Mouse (Mus musculus) adrenal gland, postnatal 25 days (tissue): ENCODE results near the gene 2900092C05Rik. TPM values are rescaled to one million over a fixed set of nuclear protein-coding genes. Genes with fewer than 3 reads are reported as not detected.

Experiments used
- DNase-seq: peaks from one replicate; pipeline ENCODE4 v3.0.0; 2021; ENCODE audit warnings: mixed read lengths
- long read RNA-seq: library from polyadenylated mRNA; stranded (forward); transcript quantifications from one replicate; pipeline ENCODE4 v2.0.0, GENCODE M21; 2021
- total RNA-seq: library from RNA; stranded (reverse); gene quantifications from 2 replicates; pipeline ENCODE4 v1.2.3, GENCODE M21; 2021

The 2900092C05Rik gene
- total RNA-seq: not detected in 2 replicates
- long read RNA-seq: 0 reads

DNA sequence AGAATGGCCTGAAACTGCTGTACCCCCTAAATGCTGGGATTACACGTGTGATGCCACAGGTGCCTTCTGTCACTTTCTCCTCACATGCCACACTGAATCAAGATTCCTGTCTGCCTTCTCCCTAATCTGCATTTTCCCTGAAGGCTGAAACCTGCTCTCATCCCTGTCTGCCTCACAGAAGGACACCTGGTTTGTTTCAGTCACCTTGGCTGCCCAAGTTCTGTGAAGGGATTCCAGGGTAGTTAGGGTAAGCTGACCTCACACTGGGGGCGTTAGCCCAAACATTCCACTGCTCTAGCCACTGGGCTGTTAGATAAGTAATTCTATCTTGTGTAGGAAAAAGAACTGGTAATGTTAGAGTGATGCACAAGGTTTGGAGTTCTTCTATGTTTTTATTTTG is at the start of gene 2900092C05Rik:
Gene 2900092C05Rik, plus strand, starts transcription at position 301 of the 400 bp plus-strand sequence.
- no peak for DNase-seq

DNA sequence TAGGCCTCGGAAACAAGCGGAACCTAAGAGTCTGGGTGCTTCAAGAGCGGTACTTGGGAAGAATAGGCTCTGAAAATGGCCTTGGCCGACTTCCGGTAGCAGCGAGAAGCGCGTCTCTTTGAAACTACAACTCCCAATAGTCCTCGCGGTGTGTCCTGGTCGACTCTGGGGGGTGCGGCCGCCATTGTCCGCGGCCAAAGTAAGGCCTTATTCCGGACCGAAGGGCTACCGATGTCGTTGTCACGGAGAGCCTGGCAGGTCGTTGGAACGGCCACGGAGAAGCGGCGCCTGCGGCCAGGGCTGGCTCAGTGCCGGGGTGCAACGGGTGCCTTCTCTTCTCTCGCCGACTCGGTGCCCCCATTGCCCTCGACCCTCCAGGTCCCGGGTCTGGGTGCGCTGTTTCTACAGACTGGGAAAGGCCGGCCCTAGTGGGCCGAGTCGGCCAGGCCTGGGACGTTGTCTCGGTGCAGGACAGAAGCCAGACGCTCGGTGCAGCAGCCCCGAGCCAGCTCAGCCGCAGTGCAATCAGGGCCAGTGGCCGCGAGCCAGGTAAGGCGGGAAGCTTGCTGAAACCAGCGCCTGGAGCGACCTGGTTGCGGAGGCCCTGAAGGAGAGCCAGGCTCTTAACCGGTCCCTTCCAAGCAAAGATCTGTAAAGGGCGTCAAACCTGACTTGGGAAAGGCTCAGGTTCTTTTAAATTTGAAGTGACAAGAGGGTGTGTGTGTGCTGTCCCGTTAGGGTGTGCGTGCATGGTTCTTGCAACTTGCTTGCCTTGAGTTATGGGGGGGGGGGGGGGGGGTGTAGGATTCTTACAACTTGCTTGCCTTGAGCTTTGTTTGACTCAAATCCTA is 33.9 kb upstream of the 2900092C05Rik start, which contains the start of gene Zfp606:
Gene Zfp606, plus strand, starts transcription at position 136 of the 851 bp plus-strand sequence.
- DNase-seq: peak; percentile 83

DNA sequence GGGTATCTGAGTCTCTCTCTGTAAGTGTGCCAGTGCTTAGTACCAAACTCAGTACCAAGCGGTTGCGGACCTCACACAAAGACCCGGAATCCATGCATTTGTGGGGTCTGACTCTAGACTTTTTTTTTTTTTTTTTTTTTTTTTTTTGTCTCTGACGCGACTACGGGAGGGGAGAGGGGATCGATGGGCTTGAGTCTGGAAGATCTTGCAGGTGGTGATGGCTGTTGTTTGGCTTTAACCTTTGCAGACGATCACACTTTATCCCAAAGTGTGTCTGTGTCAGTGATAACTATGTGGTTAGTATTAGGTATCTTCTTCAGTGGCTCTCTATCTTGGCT is 33.3 kb upstream of the 2900092C05Rik start:
- DNase-seq: no peak

DNA sequence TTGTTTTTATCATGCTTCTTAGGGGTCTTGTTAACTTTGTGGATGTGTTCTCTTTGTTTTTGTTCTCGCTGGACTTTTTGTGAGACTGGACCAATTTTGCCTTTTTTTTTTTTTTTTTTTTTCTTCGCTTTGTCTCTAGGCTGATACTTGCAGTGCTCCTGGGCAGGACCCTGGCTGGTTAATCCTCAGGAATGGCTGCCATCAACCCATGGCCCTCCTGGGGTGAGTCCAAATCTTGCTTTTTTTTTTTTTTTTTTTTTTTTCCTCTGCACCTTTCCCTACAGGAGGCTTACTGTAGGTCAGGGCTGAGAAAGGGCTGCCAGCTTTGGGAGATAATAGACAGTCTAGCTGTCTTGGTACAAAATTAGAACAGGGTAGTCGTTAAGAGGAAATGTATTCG is 32.8 kb upstream of the 2900092C05Rik start:
- no peak for DNase-seq

DNA sequence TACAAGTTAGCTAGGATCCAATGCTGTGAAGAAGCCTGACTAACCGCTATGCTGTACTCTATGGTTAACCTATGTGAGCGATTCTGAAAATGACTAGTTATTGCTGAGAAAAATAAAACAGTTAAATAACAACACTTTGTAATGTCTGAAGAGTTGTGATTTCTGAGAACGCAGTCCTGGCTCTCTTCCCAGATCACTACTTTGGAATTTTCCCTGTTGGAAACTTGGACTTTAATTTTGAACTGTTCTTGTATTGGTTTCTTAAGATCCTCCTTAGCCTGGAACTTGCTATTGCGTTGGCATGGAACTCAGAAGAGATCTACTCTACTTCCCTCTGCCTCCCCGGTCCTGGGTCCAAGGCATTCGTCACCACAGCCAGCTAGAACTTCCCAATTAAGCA is 28.5 kb upstream of the 2900092C05Rik start:
- no peak for DNase-seq

DNA sequence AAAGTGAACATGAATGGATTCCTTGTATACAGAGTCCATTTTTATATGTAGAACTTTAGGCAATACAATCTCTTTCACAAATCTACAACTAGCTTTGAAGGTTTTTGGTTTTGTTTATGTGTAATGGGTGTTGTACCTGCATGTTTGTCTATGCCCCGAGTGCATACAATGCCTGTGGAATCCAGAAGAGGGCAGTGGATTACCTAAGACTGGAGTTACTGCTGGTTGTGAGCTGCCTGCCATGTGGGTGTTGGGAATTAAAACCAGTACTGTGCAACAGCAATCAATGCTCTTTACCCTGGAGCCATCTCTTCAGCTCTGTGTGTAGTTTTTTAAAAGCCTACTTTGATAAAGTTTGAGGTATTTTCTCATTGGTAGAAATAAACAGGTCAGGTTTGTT is 26.4 kb upstream of the 2900092C05Rik start:
- DNase-seq: no peak

DNA sequence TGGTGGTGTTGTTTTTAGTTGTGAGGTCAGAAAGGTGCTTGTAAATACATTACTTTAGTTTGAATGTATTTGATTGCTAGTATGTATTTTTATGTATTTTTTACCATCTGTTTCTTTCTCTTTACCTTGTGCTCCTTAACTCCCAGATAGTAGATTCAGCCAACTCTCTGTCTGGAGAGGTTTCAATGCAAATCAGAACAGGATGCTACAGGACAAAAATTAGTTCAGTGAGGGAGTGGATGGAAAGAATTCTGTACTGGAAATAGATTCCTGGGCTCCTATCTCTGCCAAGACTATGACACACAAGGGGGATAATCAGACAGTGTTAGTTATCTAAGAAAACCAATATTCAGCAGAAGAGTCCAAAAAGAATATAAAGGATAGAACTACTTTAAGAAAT is 25.6 kb upstream of the 2900092C05Rik start:
- no peak for DNase-seq

DNA sequence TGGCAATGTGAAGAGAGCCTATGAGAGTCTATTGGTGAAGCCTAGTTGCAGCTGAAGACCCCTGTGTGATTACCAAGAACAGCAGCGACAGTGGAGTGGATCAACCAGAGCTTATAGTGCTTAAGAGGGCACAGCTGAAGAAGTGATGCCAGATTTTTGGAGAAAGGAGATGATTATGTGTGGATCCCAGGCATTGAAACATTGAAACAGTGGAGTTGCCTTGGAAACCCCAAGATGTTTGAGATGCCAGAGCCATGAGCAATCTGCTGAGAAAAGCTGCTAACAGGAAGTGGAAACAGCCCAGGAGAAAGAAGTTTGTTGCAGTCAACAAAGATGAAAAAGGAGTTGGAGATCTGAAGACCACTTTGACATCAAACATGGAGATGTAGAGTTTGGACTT is 1.4 kb upstream of the 2900092C05Rik start:
- DNase-seq: no peak

Other genes with a start within 250 kb of the 2900092C05Rik start
- gene Vmn1r81, start 244.2 kb upstream of the 2900092C05Rik start, total RNA-seq: not detected in 2 replicates
- not detected in 2 replicates for gene Vmn1r82, start 212.1 kb upstream of the 2900092C05Rik start, total RNA-seq
- gene Vmn1r83, start 183.0 kb upstream of the 2900092C05Rik start, total RNA-seq: not detected in 2 replicates
- gene Vmn1r84, start 143.2 kb upstream of the 2900092C05Rik start, total RNA-seq: not detected in 2 replicates
- 6.4 and 7.9 TPM in 2 replicates for gene Zfp551, start 89.8 kb upstream of the 2900092C05Rik start, total RNA-seq
- gene Zfp606, start 34.2 kb upstream of the 2900092C05Rik start, total RNA-seq: 11.8 and 15.8 TPM in 2 replicates
- 0.03 TPM in 1 of 2 replicates, not detected in the other for gene Vmn2r53, start 96.3 kb downstream of the 2900092C05Rik start, total RNA-seq
- not detected in 2 replicates for gene Vmn2r54, start 127.8 kb downstream of the 2900092C05Rik start, total RNA-seq
- not detected in 2 replicates for gene Vmn2r55, start 172.5 kb downstream of the 2900092C05Rik start, total RNA-seq
- gene Vmn2r56, start 222.5 kb downstream of the 2900092C05Rik start, total RNA-seq: not detected in 2 replicates